Mouse (Mus musculus): Measurements from ENCODE around the gene Greb1. TPM values are rescaled to one million over a fixed set of nuclear protein-coding genes. Genes with fewer than 3 reads are reported as not detected.
A peak's percentile ranks its signal among the peaks of the same experiment; 100 is the strongest.

The Greb1 gene
- polyA plus RNA-seq, 2 experiments: 1.1 to 3.2 TPM

DNA sequence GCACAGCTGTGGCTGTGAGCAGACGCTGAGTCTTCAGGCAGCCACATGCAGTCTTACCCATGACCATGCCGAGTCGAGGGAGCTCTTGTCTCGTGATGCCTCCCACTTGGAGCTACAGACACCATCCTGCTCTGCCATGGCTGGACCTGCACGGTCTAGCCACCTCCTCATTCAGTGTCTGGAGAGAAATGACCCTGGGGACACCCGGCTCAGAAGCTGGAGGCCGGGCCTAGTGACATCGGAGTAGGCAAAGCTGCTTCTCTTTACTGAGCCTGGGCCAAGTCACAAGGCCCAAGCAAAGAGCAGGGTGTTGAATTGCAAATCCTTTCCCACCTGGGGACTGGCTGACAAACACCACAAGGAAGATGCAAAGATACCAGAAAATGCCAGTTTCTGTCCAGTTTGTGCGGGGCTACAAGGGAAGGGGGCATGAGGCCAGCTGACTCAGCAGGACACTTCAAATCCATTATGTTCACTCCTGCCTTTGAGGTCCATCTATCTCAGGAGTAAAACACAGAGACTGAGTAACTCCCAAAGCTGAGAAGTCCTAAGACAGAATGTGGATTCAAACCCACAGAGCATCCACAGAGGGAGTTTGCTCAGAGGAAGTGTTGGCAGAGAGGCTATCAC is 153.8 kb downstream of the Greb1 start:
- no peak overlapping the region for H3K4me3 ChIP-seq (replicated peaks; ENCODE audit: low read length)
- ATAC-seq (ENCODE audit: low FRiP score, low read depth): no peak
- DNase-seq (ENCODE audit: low spot score): no peak
- H3K9ac ChIP-seq (ENCODE audit: low read depth, low read length, severe bottlenecking): no peak overlapping the region
- no peaks in the 10 kb centered on the region for H3K9me3 ChIP-seq (ENCODE audit: control insufficient read depth, low read length)
- H3K27me3 ChIP-seq (ENCODE audit: control insufficient read depth, insufficient read depth, low read length): 0 out of 2 replicates have a peak, but pooled peaks cover 3% of the 10 kb centered on the region
- no peak overlapping the region for H3K27ac ChIP-seq (replicated peaks; ENCODE audit: low read depth, low read length)
- H3K4me1 ChIP-seq (ENCODE audit: control insufficient read depth, insufficient read depth, low read length): no peaks in the 10 kb centered on the region
- no peak overlapping the region for H3K4me2 ChIP-seq (replicated peaks; ENCODE audit: low read depth, low read length, severe bottlenecking)
- H3K36me3 ChIP-seq (ENCODE audit: control insufficient read depth, insufficient read depth, low read length): no peaks in the 10 kb centered on the region
- no peak for TF ChIP-seq POLR2A (IDR thresholded peaks at IDR 0.05; ENCODE audit: borderline replicate concordance, extremely low read depth, insufficient read depth, insufficient read length)
- 50% methylated on average over 9 of the region's 9 CpGs for WGBS

DNA sequence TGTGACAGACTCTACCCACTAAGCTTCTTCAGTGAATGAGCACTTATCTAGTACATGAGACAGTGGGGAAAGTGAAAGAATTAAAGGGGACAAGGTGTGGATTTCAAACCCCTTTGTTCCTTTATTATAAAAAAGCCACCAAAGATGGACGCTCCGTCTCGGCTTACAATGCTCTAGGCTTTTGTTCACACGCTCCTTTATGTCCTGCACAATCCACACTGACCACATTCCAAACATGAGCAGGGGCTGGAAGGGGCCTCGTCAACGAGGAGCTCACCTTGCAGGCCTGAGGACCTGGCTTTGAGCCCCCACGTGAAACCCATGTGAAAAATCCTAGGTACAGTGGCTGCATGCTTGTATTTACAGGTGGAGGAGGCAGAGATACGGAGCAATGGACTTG is 156.0 kb downstream of the Greb1 start:
- H3K9me3 ChIP-seq (ENCODE audit: control insufficient read depth, low read length): no peaks in the 10 kb centered on the region
- no peak overlapping the region for H3K4me3 ChIP-seq (replicated peaks; ENCODE audit: low read length)
- H3K4me2 ChIP-seq (replicated peaks; ENCODE audit: low read depth, low read length, severe bottlenecking): no peak overlapping the region
- no peak for TF ChIP-seq POLR2A (IDR thresholded peaks at IDR 0.05; ENCODE audit: borderline replicate concordance, extremely low read depth, insufficient read depth, insufficient read length)
- H3K9ac ChIP-seq (ENCODE audit: low read depth, low read length, severe bottlenecking): no peak overlapping the region
- no peak for DNase-seq (ENCODE audit: low spot score)
- no peak for ATAC-seq (ENCODE audit: low FRiP score, low read depth)
- no peaks in the 10 kb centered on the region for H3K4me1 ChIP-seq (ENCODE audit: control insufficient read depth, insufficient read depth, low read length)
- WGBS: 60% methylated on average over 8 of the region's 8 CpGs
- no peak overlapping the region for H3K27ac ChIP-seq (replicated peaks; ENCODE audit: low read depth, low read length)
- no peaks in the 10 kb centered on the region for H3K36me3 ChIP-seq (ENCODE audit: control insufficient read depth, insufficient read depth, low read length)
- H3K27me3 ChIP-seq (ENCODE audit: control insufficient read depth, insufficient read depth, low read length): no peaks in the 10 kb centered on the region

DNA sequence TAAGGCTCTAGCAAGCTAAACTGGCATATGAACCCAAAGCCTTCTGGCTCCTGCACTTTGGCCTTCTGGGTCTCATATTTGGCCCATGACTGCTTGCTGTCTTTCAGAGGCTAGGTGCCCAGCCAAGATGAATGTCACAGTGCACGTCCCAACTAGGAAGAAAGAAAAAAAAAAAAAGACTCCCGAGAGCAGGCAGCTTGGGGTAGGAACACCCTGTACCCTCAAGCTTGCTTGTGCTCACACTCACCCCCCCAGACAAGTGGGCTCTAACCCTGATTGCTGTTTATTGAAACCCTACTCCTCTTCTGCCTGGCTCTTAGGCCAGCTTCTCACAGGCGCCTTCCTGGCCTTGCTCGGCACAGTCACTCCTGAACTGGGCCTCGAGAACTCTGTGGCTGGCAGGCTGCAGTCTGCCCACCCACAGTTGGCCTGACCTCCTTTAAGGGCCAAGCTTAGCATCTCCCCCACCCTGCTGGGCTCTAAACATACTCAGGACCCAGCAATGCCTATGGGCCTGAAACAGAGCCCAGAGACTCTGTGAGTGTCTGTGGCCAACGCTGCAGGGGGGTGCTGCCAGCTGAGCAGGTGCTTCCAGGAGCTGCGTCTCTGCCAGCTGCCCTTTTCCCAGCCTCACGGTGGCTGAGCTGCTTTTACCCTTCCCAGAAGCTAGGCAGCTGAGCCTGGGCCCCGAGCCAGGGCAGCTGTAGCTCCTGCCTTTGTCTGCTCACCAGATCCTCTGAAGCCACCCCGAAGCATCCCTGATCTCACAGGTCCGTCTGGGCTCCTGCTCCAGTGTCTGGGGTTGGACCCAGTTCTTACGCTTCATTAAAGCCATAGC is 157.0 kb downstream of the Greb1 start:
- Histone ChIP-seq H3K9me3 (ENCODE audit: control insufficient read depth, low read length) (no peaks in the 10 kb centered on the region), H3K4me2 (replicated peaks; ENCODE audit: low read depth, low read length, severe bottlenecking) (no peak overlapping the region), H3K36me3 (ENCODE audit: control insufficient read depth, insufficient read depth, low read length) (no peaks in the 10 kb centered on the region), H3K9ac (ENCODE audit: low read depth, low read length, severe bottlenecking) (no peak overlapping the region), H3K4me3 (replicated peaks; ENCODE audit: low read length) (no peak overlapping the region), H3K27me3 (ENCODE audit: control insufficient read depth, insufficient read depth, low read length) (no peaks in the 10 kb centered on the region), H3K27ac (replicated peaks; ENCODE audit: low read depth, low read length) (no peak overlapping the region), H3K4me1 (ENCODE audit: control insufficient read depth, insufficient read depth, low read length) (no peaks in the 10 kb centered on the region)
- ATAC-seq (ENCODE audit: low FRiP score, low read depth): peak; percentile 41; the same call in 1 of the 2 replicates
- TF ChIP-seq POLR2A (IDR thresholded peaks at IDR 0.05; ENCODE audit: borderline replicate concordance, extremely low read depth, insufficient read depth, insufficient read length): no peak
- WGBS: 52% methylated on average over 12 of the region's 12 CpGs
- DNase-seq (ENCODE audit: low spot score): peak; percentile 69

DNA sequence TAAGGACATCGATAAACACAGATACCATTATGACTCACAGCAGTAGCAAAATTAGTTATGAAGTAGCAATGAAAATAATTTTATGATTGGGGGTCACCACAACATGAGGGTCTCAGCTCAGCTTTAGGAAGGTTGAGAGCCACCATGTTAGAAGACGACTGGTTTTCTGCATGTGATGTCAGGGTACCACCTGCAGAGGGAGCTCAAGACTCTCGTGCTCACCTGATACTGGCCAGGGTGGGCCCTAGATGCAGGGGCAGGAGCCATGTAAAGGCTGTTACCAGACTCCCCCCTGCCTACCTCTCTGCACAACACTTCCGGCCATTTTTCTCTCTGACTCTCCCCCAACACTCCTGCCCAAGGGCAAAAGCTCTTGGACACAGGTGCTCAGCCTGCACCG is 158.7 kb downstream of the Greb1 start:
- Histone ChIP-seq H3K4me1 (ENCODE audit: control insufficient read depth, insufficient read depth, low read length) (no peaks in the 10 kb centered on the region), H3K4me2 (replicated peaks; ENCODE audit: low read depth, low read length, severe bottlenecking) (no peak overlapping the region), H3K27ac (replicated peaks; ENCODE audit: low read depth, low read length) (no peak overlapping the region), H3K9me3 (ENCODE audit: control insufficient read depth, low read length) (no peaks in the 10 kb centered on the region), H3K27me3 (ENCODE audit: control insufficient read depth, insufficient read depth, low read length) (no peaks in the 10 kb centered on the region), H3K4me3 (replicated peaks; ENCODE audit: low read length) (no peak overlapping the region), H3K36me3 (ENCODE audit: control insufficient read depth, insufficient read depth, low read length) (no peaks in the 10 kb centered on the region), H3K9ac (ENCODE audit: low read depth, low read length, severe bottlenecking) (no peak overlapping the region)
- 56% methylated on average over 5 of the region's 5 CpGs for WGBS
- no peak for DNase-seq (ENCODE audit: low spot score)
- no peak for TF ChIP-seq POLR2A (IDR thresholded peaks at IDR 0.05; ENCODE audit: borderline replicate concordance, extremely low read depth, insufficient read depth, insufficient read length)
- no peak for ATAC-seq (ENCODE audit: low FRiP score, low read depth)

DNA sequence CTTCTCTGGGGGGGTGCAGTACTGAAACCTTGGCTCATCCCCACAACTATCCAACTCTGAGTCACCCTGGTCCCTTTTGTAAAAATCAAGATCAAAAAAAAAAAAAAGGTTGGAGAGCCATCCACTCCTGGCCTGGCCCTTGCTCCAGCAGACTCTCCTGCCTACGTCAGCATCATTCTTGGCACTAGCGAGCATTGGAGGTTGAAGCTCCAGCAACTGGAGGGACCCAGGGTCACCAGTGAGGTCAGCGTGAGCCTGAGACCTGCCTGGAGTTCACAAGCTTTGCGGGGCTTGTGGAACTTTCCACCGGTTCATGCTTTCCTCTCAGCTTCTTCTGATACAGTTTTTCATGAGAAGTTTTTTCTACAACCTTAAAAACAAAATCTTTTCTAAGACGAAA is 160.6 kb downstream of the Greb1 start:
- TF ChIP-seq POLR2A (IDR thresholded peaks at IDR 0.05; ENCODE audit: borderline replicate concordance, extremely low read depth, insufficient read depth, insufficient read length): no peak
- Histone ChIP-seq H3K4me3 (replicated peaks; ENCODE audit: low read length) (no peak overlapping the region), H3K4me1 (ENCODE audit: control insufficient read depth, insufficient read depth, low read length) (no peaks in the 10 kb centered on the region), H3K9me3 (ENCODE audit: control insufficient read depth, low read length) (no peaks in the 10 kb centered on the region), H3K4me2 (replicated peaks; ENCODE audit: low read depth, low read length, severe bottlenecking) (no peak overlapping the region), H3K36me3 (ENCODE audit: control insufficient read depth, insufficient read depth, low read length) (no peaks in the 10 kb centered on the region), H3K9ac (ENCODE audit: low read depth, low read length, severe bottlenecking) (no peak overlapping the region), H3K27me3 (ENCODE audit: control insufficient read depth, insufficient read depth, low read length) (no peaks in the 10 kb centered on the region), H3K27ac (replicated peaks; ENCODE audit: low read depth, low read length) (no peak overlapping the region)
- ATAC-seq (ENCODE audit: low FRiP score, low read depth): no peak
- WGBS: 83% methylated on average over 6 of the region's 6 CpGs
- no peak for DNase-seq (ENCODE audit: low spot score)

Data from limb, embryonic 14.5 days (tissue).